ENCODE assay signal across 19 mouse cellular contexts in the genomic region with DNA sequence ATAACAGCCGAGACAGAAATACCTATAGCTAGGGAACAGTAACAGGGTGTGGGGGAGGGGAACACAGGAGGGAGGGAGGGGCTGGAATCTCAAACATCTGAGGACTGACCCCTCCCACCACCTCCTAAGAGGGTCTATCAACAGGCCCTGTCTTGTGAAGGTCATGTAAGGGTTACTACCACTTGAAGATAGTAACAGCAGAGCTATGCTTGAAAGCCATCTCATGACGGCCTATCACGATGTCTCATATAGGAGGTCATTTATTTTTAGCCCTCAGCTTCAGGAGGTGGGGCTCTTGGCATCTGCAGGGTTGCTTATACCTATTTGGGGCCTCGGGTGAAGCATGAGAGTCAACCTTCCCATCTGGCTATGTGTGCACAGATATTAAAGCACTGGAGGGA. TPM values are rescaled to one million over a fixed set of nuclear protein-coding genes. Genes with fewer than 3 reads are reported as not detected.
DNase-seq lines count a peak whose midpoint lies in the region; ATAC-seq lines count a peak whose summit lies in the region.
"Had no signal": no experiment of that assay in that cellular context is flagged by ENCODE, and none has a peak within 500 bp of the region (broad histone marks: within the 10 kb centered on the region; RNA-seq: fewer than 3 reads in every experiment).

No protein-coding gene starts in this region.

- intact Hi-C loops in heart, postnatal 10 days (cut with DNase I), result no loop called here

- H3K4me1 ChIP-seq in midbrain, embryonic 16.5 days (ENCODE audit: control insufficient read depth, insufficient read depth, low read length), result peaks cover 2% of the 10 kb centered on the region; the same call in 1 of the 2 replicates

- no peak overlapping the region for H3K27ac ChIP-seq in midbrain, embryonic 16.5 days (ENCODE audit: low read length)
- H3K27ac ChIP-seq: hindbrain, embryonic 13.5 days; stomach, postnatal 0 days had no signal

- no peak overlapping the region for H3K4me2 ChIP-seq in midbrain, embryonic 16.5 days (ENCODE audit: low read length)
- H3K4me2 ChIP-seq: hindbrain, embryonic 13.5 days had no signal

- DNase-seq in embryo, embryonic 11 days, result peak; percentile 24
- no peak for DNase-seq in embryo, embryonic 10 days (ENCODE audit: low spot score)
- DNase-seq in WW6 (ENCODE audit: low read depth, low spot score), result peak; percentile 53
- peak; percentile 59 to 72 for DNase-seq in heart, adult 9 months (ENCODE audit: low spot score in 2 of 2)
- peak; percentile 70 to 77 for DNase-seq in heart, postnatal 10 days
- no peak for DNase-seq in layer of hippocampus, postnatal 36 days
- no peak for DNase-seq in adrenal gland, adult (ENCODE audit: inconsistent age in 2 of 2, low spot score in 1 of 2)
- DNase-seq: adrenal gland, postnatal 14 days; cerebellum, adult 9-11 months; gastrocnemius, postnatal 14 days; kidney, adult 11 months; liver, postnatal 0 days; midbrain, embryonic 14.5 days had no signal

- H3K27me3 ChIP-seq in midbrain, embryonic 16.5 days (ENCODE audit: control insufficient read depth, insufficient read depth, low read depth, low read length), result no peaks in the 10 kb centered on the region
- H3K27me3 ChIP-seq: hindbrain, embryonic 13.5 days had no signal

- no peak overlapping the region for H3K4me3 ChIP-seq in midbrain, embryonic 16.5 days (ENCODE audit: low read depth, low read length)
- H3K4me3 ChIP-seq: hindbrain, embryonic 13.5 days had no signal

- H3K9ac ChIP-seq in midbrain, embryonic 16.5 days (ENCODE audit: low read depth, low read length), result no peak overlapping the region
- H3K9ac ChIP-seq: hindbrain, embryonic 13.5 days; liver, postnatal 0 days had no signal

- WGBS in midbrain, embryonic 16.5 days, result 77% methylated on average over 4 of the region's 4 CpGs

- no peak for ATAC-seq in midbrain, embryonic 16.5 days
- ATAC-seq: liver, postnatal 0 days had no signal

- no peaks in the 10 kb centered on the region for H3K9me3 ChIP-seq in midbrain, embryonic 16.5 days (replicated peaks; ENCODE audit: control insufficient read depth, low read length, poor library complexity, severe bottlenecking)
- H3K9me3 ChIP-seq: hindbrain, embryonic 13.5 days had no signal

- H3K36me3 ChIP-seq in midbrain, embryonic 16.5 days (ENCODE audit: control insufficient read depth, insufficient read depth, low read length), result no peaks in the 10 kb centered on the region
- H3K36me3 ChIP-seq: hindbrain, embryonic 13.5 days had no signal

RNA-seq across cellular contexts. Expression of a gene that starts 20.7 kb away (rescaled TPM):
- not detected for total RNA-seq in heart, postnatal 10 days (2021)
- not detected for total RNA-seq in layer of hippocampus, postnatal 36 days (2021)
- polyA plus RNA-seq in midbrain, embryonic 16.5 days (2015; fragmentation: Nextera tagmentation; extraction: Ambion mirVana), result not detected in 2 replicates
- total RNA-seq: adrenal gland, postnatal 14 days; gastrocnemius, postnatal 14 days; left cerebral cortex, adult 18-20 months had no signal
- polyA plus RNA-seq: hindbrain, embryonic 13.5 days; large intestine, adult 2 months; limb, embryonic 11.5 days; liver, postnatal 0 days; midbrain, embryonic 14.5 days; stomach, postnatal 0 days had no signal

RNA-seq across cellular contexts. Expression of a gene that starts 36.4 kb away (rescaled TPM):
- 1 to 10 TPM; 1.9 to 2.8 TPM for total RNA-seq in heart, postnatal 10 days (2021)
- 1 to 10 TPM; 1.6 to 1.8 TPM for total RNA-seq in layer of hippocampus, postnatal 36 days (2021)
- 6.1 and 8.1 TPM in 2 replicates for polyA plus RNA-seq in midbrain, embryonic 16.5 days (2015; fragmentation: Nextera tagmentation; extraction: Ambion mirVana)

Comparison
In these comparisons a context has a peak if more than half of its experiments do, and no peak if none do; other contexts are left out.
1. DNase-seq: peak in embryo, embryonic 11 days (single experiment), WW6 (single experiment), heart, adult 9 months (2 of 2) and heart, postnatal 10 days (2 of 2); none in embryo, embryonic 10 days (single experiment), layer of hippocampus, postnatal 36 days (0 of 2) and adrenal gland, adult (0 of 2).